Mouse (Mus musculus) hindbrain, embryonic 14.5 days (tissue): ENCODE measurements around the gene Arfip1. TPM values are rescaled to one million over a fixed set of nuclear protein-coding genes. Genes with fewer than 3 reads are reported as not detected.

Experiments used
- ATAC-seq: fragments of 200-750 bp; cut with Nextera tagmentation; 2 replicates; pipeline ENCODE4 v1.8.0; 2017; ENCODE audit warnings: moderate number of reproducible peaks, mild to moderate bottlenecking, moderate TSS enrichment, moderate library complexity; ENCODE audit not compliant: low FRiP score
- DNase-seq: peaks from one replicate; pipeline ENCODE4 v3.0.0-alpha.2; 2015; ENCODE audit warnings: low spot score
- H3K27ac ChIP-seq: fragments of 300-500 bp; sonication (generic); 2 replicates; pipeline ENCODE4 v1.5.1; 2014; ENCODE audit warnings: mild to moderate bottlenecking, moderate library complexity
- H3K27me3 ChIP-seq: fragments of 300-500 bp; sonication (generic); 2 replicates; pipeline ENCODE4 v1.6.1; 2014; ENCODE audit warnings: mild to moderate bottlenecking, low read length, mixed read lengths; ENCODE audit not compliant: control insufficient read depth, insufficient read depth
- H3K36me3 ChIP-seq: fragments of 300-500 bp; sonication (generic); replicated peaks from 2 replicates; pipeline ENCODE4 v1.6.1; 2014; ENCODE audit not compliant: control insufficient read depth, insufficient read depth
- H3K4me1 ChIP-seq: fragments of 300-500 bp; sonication (generic); replicated peaks from 2 replicates; pipeline ENCODE4 v1.6.1; 2014; ENCODE audit warnings: antibody characterized with exemption, low read length, mixed read lengths; ENCODE audit not compliant: control insufficient read depth, insufficient read depth
- H3K4me2 ChIP-seq: fragments of 300-500 bp; sonication (generic); replicated peaks from 2 replicates; pipeline ENCODE4 v1.6.1; 2014; ENCODE audit warnings: mild to moderate bottlenecking, moderate library complexity
- H3K4me3 ChIP-seq: fragments of 300-500 bp; sonication (generic); replicated peaks from 2 replicates; pipeline ENCODE4 v1.5.1; 2014; ENCODE audit warnings: mild to moderate bottlenecking, low read length
- H3K9ac ChIP-seq: fragments of 300-500 bp; sonication (generic); 2 replicates; pipeline ENCODE4 v1.6.1; 2014
- H3K9me3 ChIP-seq: fragments of 300-500 bp; sonication (generic); 2 replicates; pipeline ENCODE4 v1.6.1; 2016; ENCODE audit warnings: low read length; ENCODE audit not compliant: control insufficient read depth
- WGBS: fragments of 180-500 bp; shearing (Covaris S2); extraction: QIAGEN DNeasy Blood & Tissue Kit; methylation state at CpG from one replicate; pipeline ENCODE4 v1.1.7; 2014; 5-methylcytosine and 5-hydroxymethylcytosine counted together
- polyA plus RNA-seq: library from polyadenylated mRNA; unstranded; fragments of >200 nt; fragmentation: Nextera tagmentation; extraction: Ambion mirVana; gene quantifications from 2 replicates; pipeline ENCODE4 v1.2.1, GENCODE M21; 2014

Arfip1 gene
- 27.1 and 27.9 TPM in 2 replicates for polyA plus RNA-seq

DNA sequence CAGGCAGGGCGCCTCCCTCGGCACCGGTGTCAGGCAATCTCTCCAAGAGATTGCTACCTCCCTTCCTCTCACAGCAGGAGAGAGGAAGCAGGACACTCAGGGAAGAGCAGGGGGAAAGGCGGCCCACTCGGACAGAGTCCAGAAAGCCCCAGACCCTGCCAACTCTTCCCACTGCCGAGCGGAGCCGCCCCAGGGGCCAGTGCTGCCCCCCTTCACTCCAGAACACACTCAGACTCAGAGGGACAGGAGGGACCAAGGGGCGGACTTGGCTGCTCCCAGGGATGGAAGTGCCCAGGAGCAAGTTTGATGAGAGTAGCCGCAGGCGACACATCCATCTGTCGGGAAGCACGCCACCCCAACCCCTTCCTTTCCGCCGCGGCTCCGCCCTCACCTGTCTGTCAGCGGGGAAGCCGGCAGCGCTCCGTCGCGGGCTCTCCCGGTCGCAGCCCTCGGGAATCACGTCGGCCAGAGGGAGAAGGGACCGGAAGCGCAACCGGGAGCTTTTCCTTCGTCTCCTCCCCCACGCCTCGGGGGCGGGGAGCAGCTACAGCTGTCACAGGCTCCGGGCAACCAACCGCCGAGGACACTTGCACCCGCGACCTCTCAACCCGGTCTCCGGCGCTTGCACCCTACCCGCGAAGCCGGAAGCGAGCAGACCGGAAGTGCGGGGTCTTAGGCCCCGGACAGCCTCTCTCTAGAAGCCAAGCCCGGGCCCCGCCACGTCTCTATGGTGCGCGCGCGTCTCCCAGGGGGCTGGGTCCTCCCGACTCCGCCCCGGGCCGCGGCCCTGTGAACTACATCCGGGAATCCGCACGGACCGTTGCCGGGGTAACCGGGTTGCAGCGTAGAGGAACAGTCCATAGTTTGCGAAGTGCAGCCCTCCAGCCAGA is at the start of gene Arfip1:
TSS of gene Arfip1 (minus strand) at position 603 of the 890 bp plus-strand sequence.
- Histone ChIP-seq H3K9ac (peak within 1 kb of the TSS; percentile 75), H3K4me2 (peak within 1 kb of the TSS; percentile 88), H3K27ac (peak within 1 kb of the TSS; percentile 87), H3K9me3 (no peaks in the 10 kb centered on the region), H3K4me1 (peaks cover 25% of the 10 kb centered on the region), H3K4me3 (peak within 1 kb of the TSS; percentile 59), H3K36me3 (no peaks in the 10 kb centered on the region), H3K27me3 (no peaks in the 10 kb centered on the region)
- DNase-seq = peak; percentile 95
- WGBS = under 1% methylated on average over 55 of the region's 70 CpGs
- ATAC-seq = peak; percentile 99

DNA sequence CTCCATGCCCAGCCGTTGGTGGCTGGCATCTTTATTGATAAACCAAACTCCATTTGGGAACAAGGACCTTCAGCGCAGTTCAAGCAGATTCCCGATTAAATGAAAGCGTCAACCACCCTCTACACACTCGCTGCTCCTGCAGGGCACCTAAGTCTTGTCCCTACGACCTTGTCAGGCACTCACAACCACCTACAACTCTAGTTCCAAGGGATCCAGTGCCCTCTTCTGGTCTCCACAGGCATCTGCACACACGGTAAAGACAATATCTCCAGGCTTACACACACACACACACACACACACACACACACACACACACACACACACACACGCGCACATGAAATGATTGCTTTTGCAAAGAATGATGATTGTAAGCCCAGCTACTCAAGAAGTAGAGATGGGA is 49.2 kb upstream of the Arfip1 start:
- Histone ChIP-seq H3K4me1 (no peaks in the 10 kb centered on the region), H3K27ac (no peak overlapping the region), H3K9ac (no peak overlapping the region), H3K4me2 (no peak overlapping the region), H3K9me3 (no peaks in the 10 kb centered on the region), H3K4me3 (no peak overlapping the region), H3K27me3 (no peaks in the 10 kb centered on the region), H3K36me3 (no peaks in the 10 kb centered on the region)
- ATAC-seq = no peak
- DNase-seq = no peak
- 94% methylated on average over 9 of the region's 9 CpGs for WGBS

DNA sequence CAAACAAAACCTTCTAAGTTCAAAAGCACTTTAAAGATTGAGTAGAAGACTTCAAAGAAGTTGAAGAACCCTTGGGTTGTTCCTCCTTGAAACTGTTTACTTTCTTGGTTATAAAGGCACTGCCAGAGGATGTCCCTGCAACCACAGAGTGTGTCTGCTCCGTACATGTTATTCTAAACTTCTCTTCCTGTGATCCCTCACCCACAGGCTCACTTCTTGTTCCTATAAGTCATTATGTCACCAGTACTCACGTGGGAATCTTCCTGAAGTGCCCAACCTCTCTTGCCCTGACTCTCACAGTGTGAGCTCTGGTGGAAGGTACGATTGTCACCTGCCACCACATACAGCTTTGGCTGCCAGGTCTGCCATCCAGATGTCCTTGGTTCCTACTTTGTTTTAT is 39.6 kb upstream of the Arfip1 start:
- H3K36me3 ChIP-seq = no peaks in the 10 kb centered on the region
- WGBS = 82% methylated on average over 3 of the region's 3 CpGs
- no peak for ATAC-seq
- H3K27me3 ChIP-seq = no peaks in the 10 kb centered on the region
- no peaks in the 10 kb centered on the region for H3K9me3 ChIP-seq
- H3K4me1 ChIP-seq = no peaks in the 10 kb centered on the region
- no peak overlapping the region for H3K4me2 ChIP-seq
- H3K27ac ChIP-seq = no peak overlapping the region
- no peak overlapping the region for H3K4me3 ChIP-seq
- no peak for DNase-seq
- H3K9ac ChIP-seq = no peak overlapping the region

DNA sequence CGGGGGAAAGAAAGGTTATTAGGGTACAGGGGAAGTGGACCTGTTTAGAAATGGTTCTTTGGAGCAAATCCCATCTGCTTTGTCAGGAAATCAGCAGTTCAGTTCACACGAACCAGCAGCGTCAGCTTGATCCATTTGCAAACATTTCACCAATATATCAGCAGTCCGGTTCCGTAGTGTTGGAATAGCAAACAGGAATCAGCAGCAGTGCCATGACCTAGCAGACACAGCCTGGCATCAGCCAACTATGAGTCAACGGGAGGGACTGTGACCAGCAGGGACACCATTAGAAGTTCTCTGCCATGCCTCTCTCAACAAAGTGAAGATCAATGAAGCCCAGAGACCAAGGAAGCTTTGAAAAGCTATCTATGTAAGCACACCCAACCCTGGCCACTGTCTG is 37.3 kb upstream of the Arfip1 start:
- no peak overlapping the region for H3K4me3 ChIP-seq
- no peaks in the 10 kb centered on the region for H3K9me3 ChIP-seq
- no peaks in the 10 kb centered on the region for H3K4me1 ChIP-seq
- H3K27ac ChIP-seq = no peak overlapping the region
- no peaks in the 10 kb centered on the region for H3K36me3 ChIP-seq
- H3K4me2 ChIP-seq = no peak overlapping the region
- ATAC-seq (no peak), DNase-seq (no peak)
- H3K9ac ChIP-seq = no peak overlapping the region
- WGBS = 93% methylated on average over 6 of the region's 6 CpGs
- no peaks in the 10 kb centered on the region for H3K27me3 ChIP-seq

DNA sequence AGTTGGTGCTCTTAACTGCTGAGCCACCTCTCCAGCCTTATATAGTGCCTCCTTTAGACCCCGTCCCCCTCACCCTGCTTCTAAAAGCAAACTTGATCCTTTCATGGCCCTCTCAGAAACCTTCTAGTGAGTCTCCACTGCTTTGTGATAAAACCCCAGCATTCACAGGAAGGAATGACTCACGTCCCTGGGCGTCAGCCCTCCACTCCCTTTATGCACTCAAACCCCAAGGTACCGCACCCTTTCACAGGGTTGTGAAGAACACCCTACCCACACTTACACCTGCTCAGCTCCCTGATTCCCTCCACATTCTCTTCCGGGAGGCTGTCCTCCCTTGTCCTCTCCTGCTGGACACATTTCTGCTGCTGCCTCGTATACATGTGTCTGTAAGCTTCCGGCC is 36.6 kb upstream of the Arfip1 start:
- H3K4me3 ChIP-seq = no peak overlapping the region
- H3K36me3 ChIP-seq = no peaks in the 10 kb centered on the region
- H3K9ac ChIP-seq = no peak overlapping the region
- H3K9me3 ChIP-seq = no peaks in the 10 kb centered on the region
- 95% methylated on average over 7 of the region's 7 CpGs for WGBS
- no peaks in the 10 kb centered on the region for H3K4me1 ChIP-seq
- no peak for ATAC-seq
- no peak overlapping the region for H3K4me2 ChIP-seq
- H3K27me3 ChIP-seq = no peaks in the 10 kb centered on the region
- no peak overlapping the region for H3K27ac ChIP-seq
- DNase-seq = no peak

DNA sequence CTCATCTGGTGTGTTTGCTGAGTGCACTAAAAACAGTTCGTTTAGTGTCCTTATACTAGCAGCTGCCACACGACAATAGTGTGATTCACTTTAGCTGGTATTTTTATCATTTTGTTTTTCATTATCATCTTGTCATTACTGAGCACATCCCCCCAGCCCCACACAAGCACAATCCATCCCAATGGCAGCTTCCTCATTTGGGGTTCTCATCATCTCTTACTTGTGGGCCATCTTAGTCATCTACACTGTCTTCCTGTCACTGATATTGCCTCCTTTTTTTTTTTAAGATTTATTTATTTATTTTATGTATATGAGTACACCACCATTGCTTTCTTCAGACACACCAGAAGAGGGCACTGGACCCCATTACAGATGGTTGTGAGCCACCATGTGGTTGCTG is 36.2 kb upstream of the Arfip1 start:
- no peaks in the 10 kb centered on the region for H3K36me3 ChIP-seq
- H3K9ac ChIP-seq = no peak overlapping the region
- H3K4me3 ChIP-seq = no peak overlapping the region
- H3K27me3 ChIP-seq = no peaks in the 10 kb centered on the region
- no peak for ATAC-seq
- DNase-seq = no peak
- no peak overlapping the region for H3K27ac ChIP-seq
- 92% methylated on average over 2 of the region's 2 CpGs for WGBS
- H3K4me1 ChIP-seq = no peaks in the 10 kb centered on the region
- H3K4me2 ChIP-seq = no peak overlapping the region
- no peaks in the 10 kb centered on the region for H3K9me3 ChIP-seq

DNA sequence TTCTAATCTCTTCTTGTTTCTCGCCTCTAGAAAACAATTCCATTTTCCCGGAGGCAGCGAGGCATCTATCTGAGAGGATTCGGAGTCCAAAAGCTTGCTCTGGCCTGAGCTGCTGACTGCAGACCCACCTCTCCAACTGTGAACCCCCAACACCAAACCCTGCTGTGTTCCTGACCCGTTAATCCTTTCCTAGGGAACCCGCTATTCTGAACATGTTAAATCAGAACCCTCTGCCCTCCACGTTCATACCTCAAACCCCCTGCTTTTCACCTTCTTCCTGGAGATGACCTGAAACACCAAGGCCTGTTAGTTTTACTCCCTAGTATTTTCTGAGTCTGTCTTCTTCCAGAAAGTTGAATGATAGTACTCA is 33.4 kb upstream of the Arfip1 start:
- Histone ChIP-seq H3K27ac (no peak overlapping the region), H3K4me1 (no peaks in the 10 kb centered on the region), H3K9me3 (no peaks in the 10 kb centered on the region), H3K27me3 (no peaks in the 10 kb centered on the region), H3K9ac (no peak overlapping the region), H3K4me2 (no peak overlapping the region), H3K4me3 (no peak overlapping the region), H3K36me3 (no peaks in the 10 kb centered on the region)
- DNase-seq (no peak), ATAC-seq (no peak)
- WGBS = 37% methylated on average over 7 of the region's 7 CpGs

DNA sequence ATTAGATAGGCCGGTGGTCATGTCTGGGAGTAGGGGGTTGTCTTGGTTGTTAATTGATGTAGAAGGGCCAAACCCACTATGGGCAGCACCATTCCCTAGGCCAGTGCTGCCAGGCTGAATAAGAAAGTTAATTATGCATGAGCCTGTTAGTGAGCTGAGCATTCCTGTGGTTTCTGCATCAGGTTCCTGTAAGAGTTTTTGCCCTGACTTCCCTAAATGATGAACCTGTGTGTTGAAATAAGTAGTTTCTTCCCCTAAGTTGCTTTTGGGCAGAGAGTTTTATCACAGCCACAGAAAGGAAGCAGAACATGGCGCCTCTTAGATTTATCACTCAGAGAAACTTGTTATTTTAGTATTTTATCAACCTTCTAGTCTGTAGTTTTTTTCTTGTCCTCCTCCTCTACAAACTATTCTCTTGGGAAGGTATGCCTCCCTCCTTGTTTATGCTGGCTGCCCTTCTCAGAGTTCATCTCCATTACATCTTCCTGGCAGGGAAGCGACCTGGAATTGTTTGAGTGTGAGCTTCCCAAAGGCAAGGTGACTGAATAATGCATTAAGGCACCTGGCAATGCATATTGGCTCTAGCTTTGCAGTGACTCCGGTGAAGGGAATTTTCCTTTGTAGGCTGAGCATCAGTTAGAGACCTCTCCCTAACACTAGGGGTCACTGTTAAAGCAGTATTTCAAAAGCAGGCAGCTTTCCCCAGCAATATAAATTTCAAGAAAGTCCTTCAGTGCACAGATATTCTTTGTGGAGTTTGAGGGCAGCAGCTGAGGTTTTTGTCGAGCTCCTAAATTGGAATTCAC is 32.8 kb upstream of the Arfip1 start:
- no peak for ATAC-seq
- H3K9ac ChIP-seq = no peak overlapping the region
- peak; percentile 80 for DNase-seq
- no peak overlapping the region for H3K4me2 ChIP-seq
- no peaks in the 10 kb centered on the region for H3K36me3 ChIP-seq
- H3K27ac ChIP-seq = no peak overlapping the region
- no peaks in the 10 kb centered on the region for H3K4me1 ChIP-seq
- no peaks in the 10 kb centered on the region for H3K27me3 ChIP-seq
- 26% methylated on average over 5 of the region's 5 CpGs for WGBS
- no peaks in the 10 kb centered on the region for H3K9me3 ChIP-seq
- no peak overlapping the region for H3K4me3 ChIP-seq

DNA sequence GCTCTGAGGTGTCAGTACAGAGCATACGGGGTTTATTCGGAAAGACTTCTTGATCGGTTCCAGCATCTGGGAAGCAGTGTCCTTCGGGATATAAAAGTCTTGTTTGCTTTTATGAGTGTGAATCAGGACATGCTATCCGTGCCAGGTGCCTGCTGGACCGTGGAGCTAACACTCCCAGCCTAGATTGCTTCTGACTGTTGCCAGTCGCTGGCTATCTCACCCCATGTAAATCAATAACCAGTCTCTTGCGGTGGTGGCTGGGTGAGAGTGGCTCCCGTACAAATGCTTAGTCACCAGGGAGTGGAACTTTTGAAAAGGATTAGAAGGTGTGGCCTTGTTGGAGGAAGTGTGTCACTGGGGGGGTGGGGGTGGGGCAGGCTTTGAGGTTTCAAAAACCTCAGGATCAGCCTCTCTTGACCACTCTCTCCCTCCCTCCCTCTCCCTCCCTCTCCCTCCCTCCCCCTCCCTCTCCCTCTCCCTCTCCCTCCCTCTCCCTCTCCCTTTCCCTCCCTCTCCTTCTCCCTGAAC is 27.8 kb upstream of the Arfip1 start:
- 75% methylated on average over 9 of the region's 9 CpGs for WGBS
- Histone ChIP-seq H3K27me3 (no peaks in the 10 kb centered on the region), H3K4me3 (no peak overlapping the region), H3K27ac (no peak overlapping the region), H3K4me2 (no peak overlapping the region), H3K9me3 (no peaks in the 10 kb centered on the region), H3K4me1 (no peaks in the 10 kb centered on the region), H3K36me3 (no peaks in the 10 kb centered on the region), H3K9ac (no peak overlapping the region)
- no peak for DNase-seq
- no peak for ATAC-seq
